ENCODE assay signal across 8 mouse cellular contexts in the genomic region with DNA sequence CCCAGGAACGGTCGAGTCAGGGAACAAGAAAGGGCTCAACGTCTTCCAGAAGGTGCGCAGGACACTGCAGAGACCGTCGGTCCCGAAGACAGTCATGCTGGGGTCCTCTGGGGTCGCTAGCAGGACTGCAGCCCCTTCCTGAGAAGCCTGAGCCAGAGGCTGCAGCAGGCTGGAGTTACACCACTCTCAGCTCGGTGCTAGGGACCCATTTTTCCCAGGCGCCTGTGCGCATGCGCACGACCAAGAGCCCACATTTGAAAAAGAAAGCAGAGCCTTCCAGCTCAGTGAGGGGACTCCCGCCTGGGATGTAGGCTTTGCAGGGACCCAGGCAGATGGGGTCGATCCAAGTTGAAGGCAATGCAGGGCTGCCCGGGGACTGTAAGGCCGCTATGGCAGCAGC. TPM values are rescaled to one million over a fixed set of nuclear protein-coding genes. Genes with fewer than 3 reads are reported as not detected.
A peak's percentile ranks its signal among the peaks of the same experiment; 100 is the strongest.
DNase-seq lines count a peak whose midpoint lies in the region.
"Not testable (repeated sequence)": the region's sequence is repeated elsewhere in the genome, so short reads cannot be mapped to it uniquely, and the experiment has no call there.

No protein-coding gene starts in this region.

- intact Hi-C loops in gastrocnemius, postnatal 36 days (cut with DNase I): not testable (repeated sequence)

- DNase-seq in adrenal gland, adult 2 months: peak; percentile 64
- peak; percentile 44 to 80 for DNase-seq in cerebellum, postnatal 14 days
- peak; percentile 36 to 37 for DNase-seq in gastrocnemius, postnatal 36 days
- DNase-seq in kidney, adult 9 months: peak; percentile 43
- DNase-seq in layer of hippocampus, postnatal 25 days (ENCODE audit: extremely low spot score in 1 of 2, low spot score in 1 of 2): peak; percentile 57 to 71
- DNase-seq in lung, postnatal 14 days: peak; percentile 74
- DNase-seq in right cerebral cortex, postnatal 4 days: peak; percentile 81
- DNase-seq in urinary bladder, postnatal 25 days (ENCODE audit: low spot score): peak; percentile 42

RNA-seq across cellular contexts. Expression of gene Atg7, which starts 28.8 kb away (rescaled TPM):
- 10 to 100 TPM; 38.8 to 39.8 TPM for total RNA-seq in adrenal gland, adult 2 months (2021)
- polyA plus RNA-seq in adrenal gland, adult 2 months (2012; rRNA removed): 20.1 and 23.2 TPM in 2 replicates
- total RNA-seq in gastrocnemius, postnatal 36 days (2021): 1 to 10 TPM; 8.2 to 8.6 TPM
- total RNA-seq in layer of hippocampus, postnatal 25 days (2021): 10 to 100 TPM; 23.8 to 26.2 TPM

Comparison
In these comparisons a context has a peak if more than half of its experiments do, and no peak if none do; other contexts are left out.
1. Peak in every context shown above with its lines: DNase-seq.